29 mouse cellular contexts compared by ENCODE assay signal in genomic region chr1:160834446-160834845, GRCm38 (mm10). TPM values are rescaled to one million over a fixed set of nuclear protein-coding genes. Genes with fewer than 3 reads are reported as not detected.
A peak's percentile ranks its signal among the peaks of the same experiment; 100 is the strongest.
DNase-seq lines count a peak whose midpoint lies in the region; ATAC-seq and TF ChIP-seq lines count a peak whose summit lies in the region.
"Had no signal": no experiment of that assay in that cellular context is flagged by ENCODE, and none has a peak within 500 bp of the region (broad histone marks: within the 10 kb centered on the region; RNA-seq: fewer than 3 reads in every experiment).

No protein-coding gene starts in this region.

- H3K4me3 ChIP-seq in liver, embryonic 11.5 days (ENCODE audit: low read depth, low read length) = no peak overlapping the region
- H3K4me3 ChIP-seq in liver, postnatal 0 days (ENCODE audit: low read depth, low read length) = no peak overlapping the region
- H3K4me3 ChIP-seq in liver, embryonic 13.5 days (replicated peaks) = no peak overlapping the region
- H3K4me3 ChIP-seq in liver, embryonic 15.5 days (replicated peaks) = no peak overlapping the region
- no peak overlapping the region for H3K4me3 ChIP-seq in midbrain, embryonic 13.5 days (replicated peaks)
- H3K4me3 ChIP-seq: embryonic facial prominence, embryonic 13.5 days; embryonic facial prominence, embryonic 15.5 days; erythroblast, embryonic 14.5 days; forebrain, embryonic 13.5 days; forebrain, embryonic 15.5 days had no signal

- H3K4me2 ChIP-seq in liver, embryonic 11.5 days = no peak overlapping the region
- H3K4me2 ChIP-seq in liver, postnatal 0 days (ENCODE audit: low read depth, low read length) = no peak overlapping the region
- H3K4me2 ChIP-seq in liver, embryonic 13.5 days = no peak overlapping the region
- H3K4me2 ChIP-seq in liver, embryonic 15.5 days = no peak overlapping the region
- no peak overlapping the region for H3K4me2 ChIP-seq in midbrain, embryonic 13.5 days (replicated peaks)
- H3K4me2 ChIP-seq: embryonic facial prominence, embryonic 13.5 days; embryonic facial prominence, embryonic 15.5 days; forebrain, embryonic 13.5 days; forebrain, embryonic 15.5 days had no signal

- H3K27me3 ChIP-seq in liver, embryonic 11.5 days (replicated peaks; ENCODE audit: control insufficient read depth, insufficient read depth, low read length) = no peaks in the 10 kb centered on the region
- H3K27me3 ChIP-seq in liver, postnatal 0 days (ENCODE audit: insufficient read depth, low read length) = no peaks in the 10 kb centered on the region
- no peaks in the 10 kb centered on the region for H3K27me3 ChIP-seq in liver, embryonic 13.5 days
- no peaks in the 10 kb centered on the region for H3K27me3 ChIP-seq in liver, embryonic 15.5 days
- no peaks in the 10 kb centered on the region for H3K27me3 ChIP-seq in midbrain, embryonic 13.5 days
- H3K27me3 ChIP-seq: CH12.LX; embryonic facial prominence, embryonic 13.5 days; embryonic facial prominence, embryonic 15.5 days; forebrain, embryonic 13.5 days; forebrain, embryonic 15.5 days had no signal

- no peak for DNase-seq in liver, embryonic 11.5 days (ENCODE audit: low spot score)
- no peak for DNase-seq in liver, postnatal 0 days
- peak; percentile 20 for DNase-seq in 416B (ENCODE audit: low read depth)
- DNase-seq in liver, embryonic 13.5 days = no peak
- no peak for DNase-seq in testis, postnatal 10 days (ENCODE audit: low spot score)
- no peak for DNase-seq in frontal cortex, postnatal 25 days (ENCODE audit: low spot score in 2 of 2)
- DNase-seq: adrenal gland, adult 8-10 months; adrenal gland, postnatal 14 days; B cell, adult 2 months; cerebellum, adult 11 months; cerebellum, adult 18-20 months; cerebellum, adult 8-10 months; cerebellum, adult 9-11 months; cerebellum, postnatal 14 days; cerebellum, postnatal 36 days; embryo, embryonic 11 days; forebrain, postnatal 0 days had no signal

- no peaks in the 10 kb centered on the region for H3K9me3 ChIP-seq in liver, embryonic 11.5 days (ENCODE audit: control insufficient read depth, low read length)
- no peaks in the 10 kb centered on the region for H3K9me3 ChIP-seq in liver, postnatal 0 days (ENCODE audit: low read length)
- H3K9me3 ChIP-seq in liver, embryonic 13.5 days (replicated peaks) = no peaks in the 10 kb centered on the region
- no peaks in the 10 kb centered on the region for H3K9me3 ChIP-seq in liver, embryonic 15.5 days (replicated peaks)
- H3K9me3 ChIP-seq in midbrain, embryonic 13.5 days = no peaks in the 10 kb centered on the region
- H3K9me3 ChIP-seq: embryonic facial prominence, embryonic 13.5 days; embryonic facial prominence, embryonic 15.5 days; forebrain, embryonic 13.5 days; forebrain, embryonic 15.5 days; G1E had no signal

- no peak for TF ChIP-seq EP300 in liver, postnatal 0 days (IDR thresholded peaks at IDR 0.05; ENCODE audit: low read depth)

- ATAC-seq in liver, embryonic 11.5 days (replicated peaks; ENCODE audit: low FRiP score) = peak; percentile 51
- ATAC-seq in liver, postnatal 0 days = no peak
- peak; percentile 53; the same call in 1 of the 2 replicates for ATAC-seq in liver, embryonic 13.5 days (ENCODE audit: low read depth)
- 0 out of 2 replicates have a peak, but pooled peaks have one; percentile 34 for ATAC-seq in liver, embryonic 15.5 days (ENCODE audit: insufficient read depth)
- ATAC-seq in midbrain, embryonic 13.5 days = no peak
- ATAC-seq: activated CD4-positive, CD25-positive, alpha-beta regulatory T cell, adult 4 months; CD4-positive, CD25-positive, alpha-beta regulatory T cell, adult 4 months; forebrain, embryonic 13.5 days; forebrain, embryonic 15.5 days; forebrain, postnatal 0 days; Patski had no signal

- H3K36me3 ChIP-seq in liver, embryonic 11.5 days (ENCODE audit: control insufficient read depth, insufficient read depth, low read length) = no peaks in the 10 kb centered on the region
- H3K36me3 ChIP-seq in liver, postnatal 0 days (replicated peaks; ENCODE audit: insufficient read depth, low read length) = no peaks in the 10 kb centered on the region
- H3K36me3 ChIP-seq in liver, embryonic 13.5 days = no peaks in the 10 kb centered on the region
- no peaks in the 10 kb centered on the region for H3K36me3 ChIP-seq in liver, embryonic 15.5 days (replicated peaks)
- H3K36me3 ChIP-seq in midbrain, embryonic 13.5 days = no peaks in the 10 kb centered on the region
- H3K36me3 ChIP-seq: embryonic facial prominence, embryonic 13.5 days; embryonic facial prominence, embryonic 15.5 days; forebrain, embryonic 15.5 days; G1E had no signal

- no peak overlapping the region for H3K27ac ChIP-seq in liver, embryonic 11.5 days (ENCODE audit: low read depth, low read length)
- no peak overlapping the region for H3K27ac ChIP-seq in liver, postnatal 0 days (ENCODE audit: low read depth)
- no peak overlapping the region for H3K27ac ChIP-seq in liver, embryonic 13.5 days
- no peak overlapping the region for H3K27ac ChIP-seq in liver, embryonic 15.5 days (replicated peaks)
- H3K27ac ChIP-seq in midbrain, embryonic 13.5 days = no peak overlapping the region
- H3K27ac ChIP-seq: embryonic facial prominence, embryonic 13.5 days; embryonic facial prominence, embryonic 15.5 days; forebrain, embryonic 13.5 days; forebrain, embryonic 15.5 days had no signal

- peaks cover 5% of the 10 kb centered on the region; the same call in 1 of the 2 replicates for H3K4me1 ChIP-seq in liver, embryonic 11.5 days (replicated peaks; ENCODE audit: control insufficient read depth, insufficient read depth, low read length)
- H3K4me1 ChIP-seq in liver, postnatal 0 days (ENCODE audit: insufficient read depth) = no peaks in the 10 kb centered on the region
- H3K4me1 ChIP-seq in liver, embryonic 13.5 days (replicated peaks) = peaks cover 8% of the 10 kb centered on the region
- peaks cover 12% of the 10 kb centered on the region for H3K4me1 ChIP-seq in liver, embryonic 15.5 days (replicated peaks)
- H3K4me1 ChIP-seq in midbrain, embryonic 13.5 days (replicated peaks) = no peaks in the 10 kb centered on the region
- H3K4me1 ChIP-seq: embryonic facial prominence, embryonic 13.5 days; embryonic facial prominence, embryonic 15.5 days; forebrain, embryonic 13.5 days; forebrain, embryonic 15.5 days had no signal

- H3K9ac ChIP-seq in liver, embryonic 11.5 days (ENCODE audit: low read depth, low read length) = no peak overlapping the region
- H3K9ac ChIP-seq in liver, postnatal 0 days (replicated peaks) = no peak overlapping the region
- H3K9ac ChIP-seq in liver, embryonic 13.5 days = no peak overlapping the region
- no peak overlapping the region for H3K9ac ChIP-seq in liver, embryonic 15.5 days
- H3K9ac ChIP-seq in midbrain, embryonic 13.5 days (replicated peaks) = no peak overlapping the region
- H3K9ac ChIP-seq: embryonic facial prominence, embryonic 13.5 days; embryonic facial prominence, embryonic 15.5 days; forebrain, embryonic 13.5 days; forebrain, embryonic 15.5 days; forebrain, postnatal 0 days had no signal

- WGBS in liver, embryonic 11.5 days = 63% methylated on average over 1 of the region's 1 CpGs
- WGBS in liver, postnatal 0 days (ENCODE audit: insufficient replicate concordance) = 70% methylated on average over 1 of the region's 1 CpGs
- WGBS in liver, embryonic 13.5 days (ENCODE audit: insufficient replicate concordance) = 45% methylated on average over 1 of the region's 1 CpGs
- 77% methylated on average over 1 of the region's 1 CpGs for WGBS in liver, embryonic 15.5 days (ENCODE audit: insufficient replicate concordance)
- 87% methylated on average over 1 of the region's 1 CpGs for WGBS in midbrain, embryonic 13.5 days

- TF ChIP-seq CTCF in liver, postnatal 0 days (IDR thresholded peaks at IDR 0.05; ENCODE audit: low read depth) = no peak

RNA-seq across cellular contexts. Expression of gene Rabgap1l, which starts 41.4 kb away (rescaled TPM):
- 63.5 and 69.3 TPM in 2 replicates for polyA plus RNA-seq in liver, embryonic 11.5 days (2014; fragmentation: Nextera tagmentation; extraction: Ambion mirVana)
- 20.9 and 21.6 TPM in 2 replicates for polyA plus RNA-seq in liver, postnatal 0 days (2015; fragmentation: Nextera tagmentation; extraction: Ambion mirVana)
- polyA plus RNA-seq in liver, embryonic 13.5 days (2015; fragmentation: Nextera tagmentation; extraction: Ambion mirVana) = 37.5 and 41.6 TPM in 2 replicates
- 26.5 and 26.7 TPM in 2 replicates for polyA plus RNA-seq in liver, embryonic 15.5 days (2015; fragmentation: Nextera tagmentation; extraction: Ambion mirVana)
- 22.9 and 25.2 TPM in 2 replicates for polyA plus RNA-seq in midbrain, embryonic 13.5 days (2015; fragmentation: Nextera tagmentation; extraction: Ambion mirVana)

Comparison
In these comparisons a context has a peak if more than half of its experiments do, and no peak if none do; other contexts are left out.
1. ATAC-seq: peak in liver, embryonic 11.5 days (single experiment), liver, embryonic 13.5 days (single experiment) and liver, embryonic 15.5 days (single experiment); none in liver, postnatal 0 days (single experiment) and midbrain, embryonic 13.5 days (single experiment).